Mouse (Mus musculus) forebrain, embryonic 11.5 days (tissue): ENCODE measurements around the gene Clpb. TPM values are rescaled to one million over a fixed set of nuclear protein-coding genes. Genes with fewer than 3 reads are reported as not detected.

ENCODE experiments used
- ATAC-seq: fragments of 200-750 bp; cut with Nextera tagmentation; replicated peaks from 2 replicates; pipeline ENCODE4 v1.8.0; 2017; ENCODE audit warnings: moderate TSS enrichment; ENCODE audit not compliant: low FRiP score
- DNase-seq: peaks from one replicate; pipeline ENCODE4 v3.0.0-alpha.2; 2017; ENCODE audit warnings: low spot score
- H3K27ac ChIP-seq: fragments of 300-500 bp; sonication (generic); 2 replicates; pipeline ENCODE4 v1.5.1; 2014; ENCODE audit warnings: low read depth, low read length
- H3K27me3 ChIP-seq: fragments of 300-500 bp; sonication (generic); 2 replicates; pipeline ENCODE4 v1.6.1; 2014; ENCODE audit warnings: mild to moderate bottlenecking, low read length, mixed read lengths; ENCODE audit not compliant: control insufficient read depth, insufficient read depth
- H3K36me3 ChIP-seq: fragments of 300-500 bp; sonication (generic); 2 replicates; pipeline ENCODE4 v1.6.1; 2014; ENCODE audit warnings: mild to moderate bottlenecking, low read length, moderate library complexity, mixed read lengths; ENCODE audit not compliant: control insufficient read depth, insufficient read depth
- H3K4me1 ChIP-seq: fragments of 300-500 bp; sonication (generic); replicated peaks from 2 replicates; pipeline ENCODE4 v1.6.1; 2014; ENCODE audit warnings: low read length, mixed read lengths; ENCODE audit not compliant: control insufficient read depth, insufficient read depth
- H3K4me2 ChIP-seq: fragments of 300-500 bp; sonication (generic); 2 replicates; pipeline ENCODE4 v1.6.1; 2014; ENCODE audit warnings: low read depth, mild to moderate bottlenecking, low read length, moderate library complexity, mixed read lengths; ENCODE audit not compliant: severe bottlenecking
- H3K4me3 ChIP-seq: fragments of 300-500 bp; sonication (generic); 2 replicates; pipeline ENCODE4 v1.5.1; 2014; ENCODE audit warnings: low read depth, low read length
- H3K9ac ChIP-seq: fragments of 300-500 bp; sonication (generic); 2 replicates; pipeline ENCODE4 v1.6.1; 2014; ENCODE audit warnings: low read length
- H3K9me3 ChIP-seq: fragments of 300-500 bp; sonication (generic); 2 replicates; pipeline ENCODE4 v1.6.1; 2016; ENCODE audit warnings: low read length, mixed read lengths; ENCODE audit not compliant: control insufficient read depth
- WGBS: fragments of 180-500 bp; shearing (Covaris S2); extraction: QIAGEN DNeasy Blood & Tissue Kit; methylation state at CpG from one replicate; pipeline ENCODE4 v1.1.7; 2014; 5-methylcytosine and 5-hydroxymethylcytosine counted together
- polyA plus RNA-seq: library from polyadenylated mRNA; unstranded; fragments of >200 nt; fragmentation: Nextera tagmentation; extraction: Ambion mirVana; gene quantifications from 2 replicates; pipeline ENCODE4 v1.2.1, GENCODE M21; 2014

Gene Clpb
- polyA plus RNA-seq, 1 experiment from 2014 or later: 43.5 TPM

GRCm38 (mm10) chr7:101835457-101836109 is 172.2 kb downstream of the Clpb start:
- peak overlapping the region; percentile 87 for H3K4me3 ChIP-seq
- ATAC-seq: no peak
- no peaks in the 10 kb centered on the region for H3K27me3 ChIP-seq
- H3K27ac ChIP-seq: no peak overlapping the region; the same call in 1 of the 2 replicates
- H3K36me3 ChIP-seq: peaks cover 15% of the 10 kb centered on the region; the same call in 1 of the 2 replicates
- H3K9ac ChIP-seq: peak overlapping the region; percentile 97
- WGBS: 45% methylated on average over 5 of the region's 5 CpGs
- H3K4me1 ChIP-seq: peaks cover 20% of the 10 kb centered on the region
- H3K9me3 ChIP-seq: no peaks in the 10 kb centered on the region
- peak overlapping the region; percentile 96 for H3K4me2 ChIP-seq
- DNase-seq: no peak

- Histone ChIP-seq H3K36me3 (peaks cover 11% of the 10 kb centered on the region; the same call in 1 of the 2 replicates), H3K9me3 (no peaks in the 10 kb centered on the region), H3K27me3 (no peaks in the 10 kb centered on the region), H3K4me2 (peak overlapping the region; percentile 96), H3K27ac (peak overlapping the region; percentile 88), H3K4me1 (peaks cover 20% of the 10 kb centered on the region), H3K4me3 (peak overlapping the region; percentile 87), H3K9ac (peak overlapping the region; percentile 97)
- under 1% methylated on average over 57 of the region's 63 CpGs for WGBS
- ATAC-seq (peak; percentile 76), DNase-seq (peak; percentile 92)
These were observed 173.1 kb downstream of the Clpb start for GRCm38 (mm10) chr7:101836271-101837153.

- Histone ChIP-seq H3K9me3 (no peaks in the 10 kb centered on the region), H3K27ac (peak overlapping the region; percentile 79), H3K4me1 (peaks cover 20% of the 10 kb centered on the region), H3K9ac (peak overlapping the region; percentile 97), H3K27me3 (no peaks in the 10 kb centered on the region), H3K4me3 (peak overlapping the region; percentile 87), H3K4me2 (peak overlapping the region; percentile 96), H3K36me3 (peaks cover 8% of the 10 kb centered on the region; the same call in 1 of the 2 replicates)
- under 1% methylated on average over 20 of the region's 20 CpGs for WGBS
- peak; percentile 21 for ATAC-seq
- DNase-seq: no peak
These were observed 173.7 kb downstream of the Clpb start for GRCm38 (mm10) chr7:101837154-101837605.

- Histone ChIP-seq H3K4me2 (peak within 1 kb of the TSS; percentile 96), H3K4me3 (peak within 1 kb of the TSS; percentile 87), H3K4me1 (peaks cover 20% of the 10 kb centered on the region), H3K9ac (peak within 1 kb of the TSS; percentile 97), H3K27me3 (no peaks in the 10 kb centered on the region), H3K27ac (peak within 1 kb of the TSS; percentile 79), H3K36me3 (peaks cover 3% of the 10 kb centered on the region; the same call in 1 of the 2 replicates), H3K9me3 (no peaks in the 10 kb centered on the region)
- WGBS: under 1% methylated on average over 64 of the region's 64 CpGs
- peak; percentile 84 for ATAC-seq
- DNase-seq: peak; percentile 91
These were observed 174.4 kb downstream of the Clpb start, which contains the start of gene Inppl1 for GRCm38 (mm10) chr7:101837606-101838471. Gene Inppl1 (minus strand): TSS chr7:101838229.

- no peaks in the 10 kb centered on the region for H3K9me3 ChIP-seq
- no peak overlapping the region for H3K4me2 ChIP-seq
- H3K4me3 ChIP-seq: no peak overlapping the region
- ATAC-seq: no peak
- H3K4me1 ChIP-seq: no peaks in the 10 kb centered on the region
- no peaks in the 10 kb centered on the region for H3K36me3 ChIP-seq
- no peaks in the 10 kb centered on the region for H3K27me3 ChIP-seq
- H3K27ac ChIP-seq: no peak overlapping the region
- DNase-seq: no peak
- H3K9ac ChIP-seq: no peak overlapping the region
- WGBS: 74% methylated on average over 6 of the region's 6 CpGs
These were observed 180.8 kb downstream of the Clpb start for GRCm38 (mm10) chr7:101844186-101844585.

Other genes with a start within 250 kb of the Clpb start
- gene Pde2a, start 241.9 kb upstream of the Clpb start, polyA plus RNA-seq: 18.6 and 22.7 TPM in 2 replicates
- not detected in 2 replicates for gene Art2b, start 78.0 kb upstream of the Clpb start, polyA plus RNA-seq
- 0.12 and 0.44 TPM in 2 replicates for gene Phox2a, start 154.7 kb downstream of the Clpb start, polyA plus RNA-seq
- 46.0 and 46.3 TPM in 2 replicates for gene Inppl1, start 174.6 kb downstream of the Clpb start, polyA plus RNA-seq
- gene Folr2, start 193.6 kb downstream of the Clpb start, polyA plus RNA-seq: 0.94 and 1.1 TPM in 2 replicates
- 102 and 103 TPM in 2 replicates for gene Anapc15, start 200.1 kb downstream of the Clpb start, polyA plus RNA-seq
- 10.5 and 11.4 TPM in 2 replicates for gene Folr1, start 207.2 kb downstream of the Clpb start, polyA plus RNA-seq
- 126 and 145 TPM in 2 replicates for gene Lamtor1, start 242.3 kb downstream of the Clpb start, polyA plus RNA-seq
- 0.53 and 0.56 TPM in 2 replicates for gene Tomt, start 242.7 kb downstream of the Clpb start, polyA plus RNA-seq